Mouse (Mus musculus) CD8-positive naive resting alpha-beta T cell, adult 2 months (primary cell): ENCODE measurements around the gene Klhl8.
"Not testable (repeated sequence)": the region's sequence is repeated elsewhere in the genome, so short reads cannot be mapped to it uniquely, and the experiment has no call there.

ENCODE experiments used
- DNase-seq, 2 experiments: peaks; one replicate each; pipeline ENCODE4 v3.0.0; 2022; ENCODE audit warnings: low read depth in 2 of 2, low spot score in 2 of 2

Klhl8 gene

GRCm38 (mm10) chr5:103910748-103911409 is at the start of gene Klhl8:
TSS of gene Klhl8 (minus strand) at chr5:103911259.
- DNase-seq, result peak; percentile 31 to 50

GRCm38 (mm10) chr5:103954638-103955037 is 43.6 kb upstream of the Klhl8 start:
- DNase-seq, result no peak

GRCm38 (mm10) chr5:103953135-103954083 is 42.4 kb upstream of the Klhl8 start:
- DNase-seq, result no peak

- DNase-seq, result not testable (repeated sequence)
Observed at GRCm38 (mm10) chr5:103950138-103950537, 39.1 kb upstream of the Klhl8 start.

- no peak for DNase-seq
Observed at GRCm38 (mm10) chr5:103943183-103943582, 32.1 kb upstream of the Klhl8 start.

- no peak for DNase-seq
Observed at GRCm38 (mm10) chr5:103939856-103940255, 28.8 kb upstream of the Klhl8 start.

GRCm38 (mm10) chr5:103939350-103939652 is 28.2 kb upstream of the Klhl8 start:
- no peak for DNase-seq

GRCm38 (mm10) chr5:103938547-103939349 is 27.7 kb upstream of the Klhl8 start:
- DNase-seq, result no peak

GRCm38 (mm10) chr5:103936906-103937589 is 26.0 kb upstream of the Klhl8 start:
- peak in 1 of 2 experiments; percentile 23 for DNase-seq

GRCm38 (mm10) chr5:103931924-103932323 is 20.9 kb upstream of the Klhl8 start:
- DNase-seq, result not testable (repeated sequence)

- DNase-seq, result no peak
Observed at GRCm38 (mm10) chr5:103930511-103930910, 19.5 kb upstream of the Klhl8 start.

- no peak for DNase-seq
Observed at GRCm38 (mm10) chr5:103928196-103928550, 17.1 kb upstream of the Klhl8 start.

- DNase-seq, result peak; percentile 87 to 88
Observed at GRCm38 (mm10) chr5:103927429-103928195, 16.6 kb upstream of the Klhl8 start.

- DNase-seq, result peak in 1 of 2 experiments; percentile 20
Observed at GRCm38 (mm10) chr5:103926398-103926797, 15.3 kb upstream of the Klhl8 start.

- no peak for DNase-seq
Observed at GRCm38 (mm10) chr5:103923755-103924154, 12.7 kb upstream of the Klhl8 start.

- no peak for DNase-seq
Observed at GRCm38 (mm10) chr5:103923101-103923500, 12.0 kb upstream of the Klhl8 start.

- no peak for DNase-seq
Observed at GRCm38 (mm10) chr5:103922436-103922835, 11.4 kb upstream of the Klhl8 start.

GRCm38 (mm10) chr5:103919497-103919896 is 8.4 kb upstream of the Klhl8 start:
- no peak for DNase-seq

- DNase-seq, result no peak
Observed at GRCm38 (mm10) chr5:103918233-103918632, 7.2 kb upstream of the Klhl8 start.

GRCm38 (mm10) chr5:103917357-103917895 is 6.4 kb upstream of the Klhl8 start:
- no peak for DNase-seq
